Mouse (Mus musculus) A20 (cell line): ENCODE results near the gene Gnpnat1.

Source experiments
- DNase-seq: peaks from one replicate; pipeline ENCODE4 v3.0.0-alpha.2; 2011; ENCODE audit warnings: low read depth, low spot score

Gnpnat1 gene

DNA sequence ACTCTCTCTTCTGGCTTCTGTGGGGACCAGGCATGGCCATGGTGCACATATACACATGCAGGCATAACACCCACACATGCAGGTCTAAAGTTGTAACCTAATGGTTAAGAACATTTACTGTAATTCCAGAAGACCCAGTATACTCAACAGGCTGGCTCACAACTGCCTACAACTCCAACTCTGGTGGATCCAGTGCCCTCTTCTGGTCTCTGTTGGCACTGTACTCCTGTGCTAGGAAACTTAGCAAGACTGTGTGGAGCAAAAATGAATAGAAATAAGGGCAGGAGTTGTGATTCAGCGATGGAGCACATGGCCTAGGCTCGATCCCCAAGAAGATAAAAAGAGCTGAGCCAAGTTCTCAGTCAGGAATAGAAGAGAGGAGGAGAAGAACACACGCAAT, 4.9 kb downstream of the Gnpnat1 start:
- DNase-seq, result peak; percentile 27

- no peak for DNase-seq
These were observed 15.5 kb downstream of the Gnpnat1 start for GRCm38 (mm10) chr14:45389194-45389593.

DNA sequence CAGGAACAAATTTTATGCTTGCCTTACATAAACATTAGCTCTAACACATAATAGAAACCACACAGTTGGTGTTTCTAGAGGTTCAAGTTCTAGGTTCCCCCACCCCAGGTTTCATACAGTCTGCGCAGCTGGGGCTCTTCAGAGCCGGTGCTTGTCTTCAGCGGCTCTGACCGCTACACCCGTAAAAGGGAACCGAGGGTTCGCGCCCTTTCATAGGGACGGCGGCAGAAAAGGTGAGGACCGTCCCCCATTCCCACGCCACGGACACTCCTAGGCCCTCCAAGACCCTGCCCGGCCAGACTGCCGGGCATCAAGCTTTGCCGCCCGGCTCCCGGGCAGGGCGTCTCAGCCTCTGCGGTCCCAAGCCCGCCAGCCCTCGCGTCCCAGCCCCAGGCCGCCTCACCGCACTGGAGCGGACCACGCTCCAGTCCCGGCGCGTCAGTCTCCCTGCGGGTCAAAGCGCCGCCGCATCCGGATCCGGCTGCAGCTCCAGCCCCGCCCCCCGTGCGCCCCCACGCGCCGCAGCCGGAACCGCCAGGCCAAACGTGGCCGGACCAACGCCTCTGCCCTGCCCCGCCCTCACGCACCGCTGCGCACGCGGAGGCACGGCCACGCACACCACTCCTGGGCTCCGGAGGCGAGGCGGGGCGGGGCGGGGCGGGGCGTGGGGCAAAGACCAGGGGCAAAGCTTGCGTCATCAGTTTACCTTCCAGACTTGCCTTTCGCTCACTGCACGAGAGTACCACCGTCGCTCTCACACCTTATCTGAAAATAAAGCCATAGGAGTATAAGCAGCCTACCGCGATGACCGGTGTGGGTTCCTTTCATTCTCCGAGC, 16.1 kb downstream of the Gnpnat1 start:
- DNase-seq, result peak; percentile 91

GRCm38 (mm10) chr14:45387480-45387879, 17.2 kb downstream of the Gnpnat1 start:
- DNase-seq, result peak; percentile 73

GRCm38 (mm10) chr14:45385596-45385995, 19.1 kb downstream of the Gnpnat1 start:
- no peak for DNase-seq

GRCm38 (mm10) chr14:45382912-45383311, 21.8 kb downstream of the Gnpnat1 start:
- peak; percentile 38 for DNase-seq

DNA sequence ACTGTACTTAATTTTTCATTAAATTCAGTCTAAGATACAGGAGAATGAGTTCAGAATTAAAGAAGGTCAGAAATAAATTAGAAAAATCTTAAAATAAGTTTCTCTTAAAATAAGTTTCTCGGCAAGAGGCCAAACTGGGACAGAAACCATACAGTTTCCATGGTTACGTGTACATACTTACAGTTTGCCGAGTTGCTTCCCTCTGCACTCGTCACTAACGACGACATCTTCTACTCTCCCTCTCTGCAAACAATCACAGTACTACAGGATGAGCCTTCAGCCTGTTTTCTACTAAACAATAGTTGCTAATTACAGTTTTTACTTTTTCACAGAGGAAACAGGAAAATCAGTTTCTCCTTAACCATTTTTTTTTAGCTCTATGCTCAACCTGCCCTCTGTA, 24.0 kb downstream of the Gnpnat1 start:
- DNase-seq, result no peak

DNA sequence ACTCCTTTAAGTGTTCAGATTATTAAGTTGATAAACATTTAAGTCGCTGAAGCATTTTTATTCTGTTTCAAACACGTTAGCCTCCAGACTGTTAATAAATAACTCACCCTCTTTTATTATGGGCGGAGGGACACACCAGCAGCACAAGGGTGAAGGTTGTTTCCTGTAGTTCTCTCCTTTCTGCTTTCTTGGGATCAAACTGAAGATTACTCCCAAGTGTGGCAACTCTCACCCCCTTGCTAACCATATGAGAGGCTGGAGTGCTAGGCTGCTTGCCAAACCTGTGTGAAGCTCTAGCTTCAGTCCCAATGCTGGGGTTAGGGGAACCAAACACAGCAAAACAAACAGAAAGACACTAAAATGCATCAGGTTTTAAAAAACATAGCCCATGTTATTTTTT, 25.9 kb downstream of the Gnpnat1 start:
- no peak for DNase-seq

DNA sequence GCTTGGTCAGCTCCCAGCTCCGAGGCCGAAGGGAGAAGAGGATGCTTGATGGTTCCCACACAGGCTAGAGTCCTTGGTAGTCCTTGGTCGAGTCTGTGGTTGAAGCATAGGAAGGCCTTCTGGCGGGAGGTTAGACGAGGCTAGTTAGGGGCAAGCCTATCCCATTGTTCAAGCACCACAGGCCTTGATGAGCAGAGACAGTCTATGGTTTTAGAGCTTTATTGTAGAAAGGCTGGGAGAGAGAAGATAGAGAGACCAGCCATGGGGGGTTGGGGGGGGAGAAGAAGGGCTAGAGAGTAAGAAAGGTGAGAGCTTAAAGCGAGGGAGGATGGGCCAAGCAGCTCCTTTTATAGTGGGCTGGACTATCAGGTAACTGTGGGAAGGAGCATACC, 39.5 kb downstream of the Gnpnat1 start:
- no peak for DNase-seq

DNA sequence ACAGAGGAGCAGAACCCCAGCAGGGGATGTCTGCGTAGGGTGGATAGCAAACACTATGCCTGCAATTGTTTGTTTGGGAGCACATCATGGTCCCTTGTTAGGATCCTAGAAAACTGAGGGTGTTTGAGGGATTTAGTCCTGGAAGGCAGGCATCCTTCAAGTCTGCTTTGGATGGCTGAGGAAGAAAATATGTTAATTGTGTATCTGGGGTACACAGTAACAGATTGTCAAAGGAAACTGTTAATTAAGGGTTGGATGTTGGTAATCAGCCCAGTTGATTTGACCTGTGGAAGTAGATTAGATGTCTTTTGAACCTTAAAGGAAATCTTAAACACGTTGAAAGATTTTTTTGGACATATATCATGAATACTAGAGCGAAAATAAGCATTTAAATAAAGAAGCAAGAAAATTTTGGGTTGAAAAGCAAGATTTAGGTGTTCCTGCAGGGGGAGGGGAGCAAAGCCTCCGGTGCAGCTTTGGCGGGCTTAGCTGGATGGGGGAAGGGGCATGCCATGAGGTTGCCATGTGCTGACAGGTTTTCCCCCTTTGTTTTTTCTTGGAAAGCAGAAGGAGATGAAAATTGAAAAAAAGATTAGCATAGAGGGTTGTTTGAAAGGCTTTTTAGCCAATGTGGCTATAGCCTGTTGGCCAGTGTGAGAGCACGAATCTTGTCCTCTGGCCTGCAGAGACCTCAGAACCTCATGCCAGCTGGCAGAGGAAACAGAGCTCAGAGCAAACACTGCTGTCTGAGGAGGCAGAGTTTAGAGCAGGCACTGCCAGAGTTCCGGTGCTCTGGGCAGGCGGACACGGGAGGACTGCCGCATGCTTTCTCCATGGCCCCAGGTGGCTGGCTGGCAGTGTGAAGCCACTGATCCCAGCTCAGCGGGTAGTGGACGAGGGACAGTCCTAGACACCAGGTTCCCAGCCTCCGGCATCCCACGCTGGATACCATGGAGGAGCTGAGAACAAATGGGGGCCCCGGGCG, 40.2 kb downstream of the Gnpnat1 start:
- DNase-seq, result no peak

GRCm38 (mm10) chr14:45350931-45351859, 53.5 kb downstream of the Gnpnat1 start, which contains the start of gene Styx:
Styx (plus strand) TSS chr14:45351093.
- DNase-seq, result peak; percentile 94

DNA sequence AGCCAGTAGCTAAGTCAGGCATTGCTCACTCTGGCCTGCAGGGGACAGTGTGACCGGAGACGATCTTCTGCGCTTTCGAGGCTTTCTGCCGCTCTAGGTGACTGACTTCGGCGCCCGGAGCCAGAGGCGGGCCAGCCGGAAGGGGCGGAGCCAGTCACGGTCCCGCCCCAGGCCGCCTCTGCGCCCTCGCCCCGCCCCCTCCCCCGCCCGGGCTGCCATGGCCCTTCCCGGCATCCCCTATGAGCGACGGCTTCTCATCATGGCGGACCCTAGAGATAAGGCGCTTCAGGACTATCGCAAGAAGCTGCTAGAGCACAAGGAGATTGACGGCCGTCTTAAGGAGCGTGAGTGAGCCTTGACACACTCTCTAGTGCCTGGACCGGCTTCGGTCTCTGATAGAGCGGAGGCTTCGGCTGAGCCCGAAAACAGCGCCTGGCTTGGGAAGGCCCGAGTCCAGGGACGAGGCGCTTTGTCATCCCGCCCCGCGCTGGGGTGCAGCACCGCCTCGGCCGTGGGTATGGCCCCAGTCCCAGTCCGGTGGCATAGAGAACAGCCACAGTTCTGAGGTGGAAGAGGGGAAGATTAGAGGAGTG, 75.0 kb downstream of the Gnpnat1 start, which contains the start of gene Psmc6:
Psmc6 (plus strand) TSS at position 200 of the 593 bp plus-strand sequence.
- peak; percentile 94 for DNase-seq

DNA sequence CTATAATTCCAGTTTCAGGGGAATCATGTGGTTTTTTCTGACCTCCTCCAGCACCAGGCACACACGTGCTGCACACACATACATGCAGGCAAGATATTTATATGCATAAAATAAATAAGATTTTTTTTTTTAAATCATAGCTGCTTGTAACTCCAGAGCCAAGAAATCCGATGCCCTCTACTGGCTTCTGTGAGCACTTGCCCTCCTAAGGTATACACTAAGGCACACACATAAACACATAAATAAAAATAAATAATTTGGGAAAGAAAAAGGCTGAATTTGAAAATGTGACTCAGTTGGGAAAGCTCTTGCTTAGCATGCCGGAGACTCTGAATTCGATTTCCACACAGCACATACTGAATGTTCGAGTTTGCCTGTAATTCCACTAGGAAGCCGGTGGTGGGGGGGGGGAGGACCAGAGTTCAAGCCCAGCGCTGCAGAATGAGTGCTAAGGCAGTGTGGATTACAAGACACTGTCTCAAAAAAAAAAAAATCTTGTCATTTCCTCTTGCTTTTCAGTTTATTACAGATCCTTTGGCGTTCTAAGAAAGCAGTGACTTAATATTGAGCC, 75.6 kb downstream of the Gnpnat1 start:
- DNase-seq, result no peak

- DNase-seq, result no peak
These were observed 76.5 kb downstream of the Gnpnat1 start for GRCm38 (mm10) chr14:45328072-45328713.
